Mouse (Mus musculus): ENCODE measurements around the gene Notch2.

- no peak for TF ChIP-seq GATA1 (IDR thresholded peaks at IDR 0.05; ENCODE audit: low read length)
- TF ChIP-seq TAL1 (IDR thresholded peaks at IDR 0.05; ENCODE audit: low read length): no peak
Observed at GRCm38 (mm10) chr3:98094629-98095583, 81.6 kb downstream of the Notch2 start.

Data from erythroblast, embryonic 14.5 days (primary cell).